Mouse (Mus musculus): ENCODE measurements around the gene Acbd6. TPM values are rescaled to one million over a fixed set of nuclear protein-coding genes. Genes with fewer than 3 reads are reported as not detected.
A peak's percentile ranks its signal among the peaks of the same experiment; 100 is the strongest.

The Acbd6 gene
- polyA plus RNA-seq, 1 experiment from 2014 or later = 64.5 TPM

- Histone ChIP-seq H3K4me1 (ENCODE audit: insufficient read depth, low read length) (no peaks in the 10 kb centered on the region), H3K9me3 (ENCODE audit: low read length) (0 out of 2 replicates have a peak, but pooled peaks cover 3% of the 10 kb centered on the region), H3K27ac (ENCODE audit: low read length) (no peak overlapping the region), H3K36me3 (ENCODE audit: insufficient read depth, low read length) (no peaks in the 10 kb centered on the region), H3K27me3 (ENCODE audit: insufficient read depth, low read length) (peaks cover 70% of the 10 kb centered on the region), H3K9ac (replicated peaks; ENCODE audit: low read length) (no peak overlapping the region), H3K4me2 (replicated peaks; ENCODE audit: low read depth, low read length) (no peak overlapping the region), H3K4me3 (ENCODE audit: low read length) (no peak overlapping the region)
- ATAC-seq (ENCODE audit: low FRiP score, low TSS enrichment) = no peak
- WGBS = 81% methylated on average over 2 of the region's 2 CpGs
Observed at GRCm38 (mm10) chr1:155725876-155726275, 168.0 kb downstream of the Acbd6 start.

DNA sequence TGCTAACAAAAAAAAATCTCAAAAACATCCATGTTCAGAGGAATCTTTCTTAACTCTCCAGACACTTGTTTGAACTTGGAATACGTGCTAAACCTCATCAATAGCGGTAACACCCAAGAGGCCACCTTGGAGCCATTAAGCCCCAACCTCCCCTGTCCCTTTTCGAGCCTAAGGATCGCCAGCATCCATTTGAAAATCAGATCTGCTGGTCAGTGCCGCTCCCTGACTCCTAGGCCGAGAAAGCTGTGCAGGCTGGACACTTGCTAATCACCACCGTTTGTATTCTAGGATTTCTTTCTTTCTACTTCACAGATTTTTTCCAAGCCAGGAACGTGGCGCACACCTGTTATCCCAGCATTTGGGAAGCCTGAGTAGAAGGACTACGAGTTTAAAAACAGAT, 169.9 kb downstream of the Acbd6 start:
- 18% methylated on average over 10 of the region's 10 CpGs for WGBS
- no peak overlapping the region for H3K4me3 ChIP-seq (ENCODE audit: low read length)
- H3K4me1 ChIP-seq (ENCODE audit: insufficient read depth, low read length) = no peaks in the 10 kb centered on the region
- H3K4me2 ChIP-seq (replicated peaks; ENCODE audit: low read depth, low read length) = no peak overlapping the region
- H3K9me3 ChIP-seq (ENCODE audit: low read length) = 0 out of 2 replicates have a peak, but pooled peaks cover 3% of the 10 kb centered on the region
- H3K27me3 ChIP-seq (ENCODE audit: insufficient read depth, low read length) = peaks cover 84% of the 10 kb centered on the region
- ATAC-seq (ENCODE audit: low FRiP score, low TSS enrichment) = no peak
- H3K36me3 ChIP-seq (ENCODE audit: insufficient read depth, low read length) = no peaks in the 10 kb centered on the region
- H3K9ac ChIP-seq (replicated peaks; ENCODE audit: low read length) = no peak overlapping the region
- H3K27ac ChIP-seq (ENCODE audit: low read length) = no peak overlapping the region

DNA sequence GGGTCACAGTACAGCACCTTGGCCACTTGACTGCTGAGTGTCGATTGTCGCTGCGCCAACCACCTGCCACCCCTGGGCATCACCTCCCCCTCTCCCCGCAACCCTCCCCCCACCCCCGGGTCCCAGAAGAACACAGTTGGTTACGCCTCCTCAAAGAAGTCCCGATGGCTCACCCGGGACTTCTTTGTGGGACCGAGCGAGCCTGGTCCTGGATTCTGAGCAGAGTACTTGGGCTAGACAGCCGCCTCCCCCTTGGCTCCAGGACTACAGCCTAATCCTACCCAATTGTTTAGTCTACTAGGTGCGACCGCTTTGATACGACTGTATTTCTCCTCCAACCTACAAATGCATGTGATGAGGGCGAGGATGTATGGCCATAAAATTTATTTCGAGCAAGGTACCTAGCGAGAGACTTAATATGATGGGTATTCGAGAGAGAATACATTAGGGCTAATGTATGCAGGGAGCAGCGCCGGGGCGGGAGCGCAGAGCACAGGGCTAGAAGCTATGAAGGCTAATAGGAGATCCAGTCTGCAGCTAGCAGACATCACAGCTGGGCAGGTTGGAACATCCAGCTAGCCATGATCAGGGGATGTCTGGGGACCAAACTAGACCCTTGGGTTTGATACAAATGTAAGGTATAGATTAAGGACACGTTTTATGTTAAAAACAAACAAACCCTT, 171.3 kb downstream of the Acbd6 start:
- 1% methylated on average over 23 of the region's 23 CpGs for WGBS
- no peaks in the 10 kb centered on the region for H3K36me3 ChIP-seq (ENCODE audit: insufficient read depth, low read length)
- ATAC-seq (ENCODE audit: low FRiP score, low TSS enrichment) = no peak
- H3K4me2 ChIP-seq (replicated peaks; ENCODE audit: low read depth, low read length) = no peak overlapping the region
- no peak overlapping the region for H3K9ac ChIP-seq (replicated peaks; ENCODE audit: low read length)
- no peak overlapping the region for H3K4me3 ChIP-seq (ENCODE audit: low read length)
- no peak overlapping the region for H3K27ac ChIP-seq (ENCODE audit: low read length)
- H3K27me3 ChIP-seq (ENCODE audit: insufficient read depth, low read length) = peaks cover 80% of the 10 kb centered on the region
- H3K9me3 ChIP-seq (ENCODE audit: low read length) = 0 out of 2 replicates have a peak, but pooled peaks cover 3% of the 10 kb centered on the region
- no peaks in the 10 kb centered on the region for H3K4me1 ChIP-seq (ENCODE audit: insufficient read depth, low read length)

DNA sequence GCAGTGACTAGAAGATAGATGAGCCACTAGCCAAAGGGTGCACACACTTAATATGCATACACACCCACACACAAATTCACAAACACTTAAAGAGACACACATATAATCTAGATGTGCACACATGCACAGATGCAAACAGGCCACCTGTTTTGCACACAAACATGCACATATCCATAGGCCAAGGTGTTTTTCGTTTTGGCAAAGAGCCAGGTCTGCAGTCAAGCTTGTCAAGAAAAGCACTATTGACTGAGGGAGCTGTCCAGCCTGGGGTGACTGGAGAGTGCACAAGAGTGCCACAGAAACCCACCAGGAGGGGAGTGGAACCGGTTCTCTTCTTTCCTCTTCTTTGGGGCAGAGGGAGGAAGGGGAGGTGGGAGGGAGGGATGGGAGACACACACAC, 173.2 kb downstream of the Acbd6 start:
- 0% methylated on average over 2 of the region's 2 CpGs for WGBS
- no peak overlapping the region for H3K4me3 ChIP-seq (ENCODE audit: low read length)
- no peaks in the 10 kb centered on the region for H3K4me1 ChIP-seq (ENCODE audit: insufficient read depth, low read length)
- H3K27me3 ChIP-seq (ENCODE audit: insufficient read depth, low read length) = peaks cover 85% of the 10 kb centered on the region
- H3K4me2 ChIP-seq (replicated peaks; ENCODE audit: low read depth, low read length) = no peak overlapping the region
- no peaks in the 10 kb centered on the region for H3K36me3 ChIP-seq (ENCODE audit: insufficient read depth, low read length)
- H3K9me3 ChIP-seq (ENCODE audit: low read length) = 0 out of 2 replicates have a peak, but pooled peaks cover 3% of the 10 kb centered on the region
- no peak overlapping the region for H3K27ac ChIP-seq (ENCODE audit: low read length)
- ATAC-seq (ENCODE audit: low FRiP score, low TSS enrichment) = 0 out of 2 replicates have a peak, but pooled peaks have one; percentile 27
- H3K9ac ChIP-seq (replicated peaks; ENCODE audit: low read length) = no peak overlapping the region

- Histone ChIP-seq H3K4me2 (replicated peaks; ENCODE audit: low read depth, low read length) (no peak overlapping the region), H3K27me3 (ENCODE audit: insufficient read depth, low read length) (peaks cover 95% of the 10 kb centered on the region), H3K4me3 (ENCODE audit: low read length) (no peak overlapping the region), H3K9ac (replicated peaks; ENCODE audit: low read length) (no peak overlapping the region), H3K4me1 (ENCODE audit: insufficient read depth, low read length) (peaks cover 10% of the 10 kb centered on the region), H3K9me3 (ENCODE audit: low read length) (no peaks in the 10 kb centered on the region), H3K36me3 (ENCODE audit: insufficient read depth, low read length) (no peaks in the 10 kb centered on the region), H3K27ac (ENCODE audit: low read length) (no peak overlapping the region)
- WGBS = under 1% methylated on average over 26 of the region's 26 CpGs
- no peak for ATAC-seq (ENCODE audit: low FRiP score, low TSS enrichment)
Observed at GRCm38 (mm10) chr1:155736096-155736825, 178.3 kb downstream of the Acbd6 start.

DNA sequence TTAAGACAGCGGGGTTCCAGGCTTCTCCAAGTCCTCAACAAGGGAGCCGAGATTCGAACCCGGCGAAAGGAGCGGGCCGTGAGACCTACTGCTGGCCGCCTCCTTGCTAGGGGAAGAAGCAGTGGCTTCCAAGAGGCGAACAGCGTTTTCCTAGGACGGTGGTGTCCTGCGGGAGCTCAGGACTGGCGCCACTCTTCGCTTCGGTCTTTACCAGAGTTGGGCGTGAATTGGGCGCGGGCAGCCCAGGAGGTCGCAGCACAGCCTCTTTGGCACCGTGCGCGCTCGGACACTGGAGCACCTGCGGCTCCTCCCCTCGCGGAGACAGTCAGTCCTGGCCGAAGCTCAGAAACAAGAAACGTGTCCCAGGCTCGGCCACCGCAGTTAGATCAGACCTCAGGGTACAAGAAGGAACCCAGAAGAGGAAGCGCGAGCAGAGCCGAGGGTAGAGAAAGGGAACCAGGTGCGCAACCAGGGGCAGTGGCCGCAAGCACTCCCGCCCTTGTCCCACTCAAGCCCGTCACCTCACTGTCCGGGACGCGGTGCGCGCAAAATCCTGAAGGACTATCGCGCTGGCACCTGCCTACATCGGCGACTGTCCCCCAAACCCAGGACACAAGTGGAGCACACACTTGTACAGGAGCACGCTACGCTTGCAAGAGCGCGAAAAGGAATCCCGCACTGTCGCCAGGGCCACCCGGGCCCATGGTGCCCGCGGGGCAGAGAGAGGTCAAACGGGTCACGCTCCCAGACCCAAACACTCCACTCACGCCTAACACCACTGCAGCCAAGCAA, 179.3 kb downstream of the Acbd6 start:
- no peak overlapping the region for H3K27ac ChIP-seq (ENCODE audit: low read length)
- ATAC-seq (ENCODE audit: low FRiP score, low TSS enrichment) = no peak
- H3K4me1 ChIP-seq (ENCODE audit: insufficient read depth, low read length) = peaks cover 19% of the 10 kb centered on the region
- H3K4me3 ChIP-seq (ENCODE audit: low read length) = peak overlapping the region; percentile 5
- no peaks in the 10 kb centered on the region for H3K9me3 ChIP-seq (ENCODE audit: low read length)
- peaks cover 95% of the 10 kb centered on the region for H3K27me3 ChIP-seq (ENCODE audit: insufficient read depth, low read length)
- no peaks in the 10 kb centered on the region for H3K36me3 ChIP-seq (ENCODE audit: insufficient read depth, low read length)
- H3K9ac ChIP-seq (replicated peaks; ENCODE audit: low read length) = no peak overlapping the region
- H3K4me2 ChIP-seq (replicated peaks; ENCODE audit: low read depth, low read length) = no peak overlapping the region
- WGBS = 1% methylated on average over 58 of the region's 58 CpGs

DNA sequence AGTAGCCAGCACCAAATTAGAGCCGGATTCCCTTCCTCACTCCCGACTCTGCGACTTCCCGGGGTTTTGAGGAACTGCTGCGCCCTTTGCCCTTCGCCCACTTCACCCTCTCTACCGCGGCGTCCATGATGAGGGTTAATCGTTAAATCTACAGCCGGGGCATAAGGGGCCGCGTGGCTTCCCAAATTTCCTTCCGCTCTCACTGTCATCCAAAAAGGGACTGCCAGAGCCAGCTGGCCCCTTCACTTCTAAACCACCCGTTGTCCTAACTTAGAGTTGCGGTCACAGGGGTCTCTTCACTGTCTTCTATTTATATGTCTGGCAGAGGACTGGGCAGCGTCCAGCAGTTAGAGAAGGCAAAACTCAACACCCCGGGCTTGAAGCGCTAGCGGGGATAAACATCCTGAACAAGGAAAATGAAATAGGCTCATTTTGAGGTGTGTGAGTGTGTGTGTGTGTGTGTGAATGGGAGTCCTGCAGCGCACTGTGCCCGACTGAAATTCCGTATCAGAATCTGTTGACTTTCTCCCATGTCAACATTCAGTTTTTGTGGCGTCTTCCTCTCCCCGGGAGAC, 180.0 kb downstream of the Acbd6 start:
- H3K27ac ChIP-seq (ENCODE audit: low read length) = no peak overlapping the region
- H3K4me2 ChIP-seq (replicated peaks; ENCODE audit: low read depth, low read length) = no peak overlapping the region
- peak overlapping the region; percentile 5; the same call in 1 of the 2 replicates for H3K4me3 ChIP-seq (ENCODE audit: low read length)

More for the DNA sequence above, 180.0 kb downstream of the Acbd6 start:
- Histone ChIP-seq H3K27me3 (ENCODE audit: insufficient read depth, low read length) (peaks cover 95% of the 10 kb centered on the region), H3K9ac (replicated peaks; ENCODE audit: low read length) (no peak overlapping the region), H3K9me3 (ENCODE audit: low read length) (no peaks in the 10 kb centered on the region), H3K4me1 (ENCODE audit: insufficient read depth, low read length) (peaks cover 26% of the 10 kb centered on the region), H3K36me3 (ENCODE audit: insufficient read depth, low read length) (no peaks in the 10 kb centered on the region)
- WGBS = under 1% methylated on average over 25 of the region's 25 CpGs
- no peak for ATAC-seq (ENCODE audit: low FRiP score, low TSS enrichment)

Other genes starting within 250 kb of the Acbd6 start
- 9.2 and 12.6 TPM in 2 replicates for gene Xpr1, start 140.7 kb upstream of the Acbd6 start, polyA plus RNA-seq (2015; fragmentation: Nextera tagmentation; extraction: Ambion mirVana)
- gene Lhx4, start 193.6 kb downstream of the Acbd6 start, polyA plus RNA-seq (2015; fragmentation: Nextera tagmentation; extraction: Ambion mirVana) = not detected in 2 replicates